Mouse (Mus musculus) lung, embryonic 14.5 days (tissue): ENCODE measurements around the gene Msmp. TPM values are rescaled to one million over a fixed set of nuclear protein-coding genes. Genes with fewer than 3 reads are reported as not detected.

Source experiments
- ATAC-seq: fragments of 200-750 bp; cut with Nextera tagmentation; 2 replicates; pipeline ENCODE4 v1.8.0; 2017; ENCODE audit warnings: mild to moderate bottlenecking, moderate TSS enrichment, moderate library complexity; ENCODE audit not compliant: insufficient read depth
- DNase-seq: peaks from one replicate; pipeline ENCODE4 v3.0.0-alpha.2; 2015
- H3K27ac ChIP-seq: fragments of 300-500 bp; sonication (generic); 2 replicates; pipeline ENCODE4 v1.5.1; 2014; ENCODE audit warnings: low read depth, mild to moderate bottlenecking, moderate library complexity
- H3K27me3 ChIP-seq: fragments of 300-500 bp; sonication (generic); 2 replicates; pipeline ENCODE4 v1.6.1; 2014; ENCODE audit warnings: low read length, control low read depth; ENCODE audit not compliant: insufficient read depth
- H3K36me3 ChIP-seq: fragments of 300-500 bp; sonication (generic); 2 replicates; pipeline ENCODE4 v1.6.1; 2014; ENCODE audit warnings: control low read depth; ENCODE audit not compliant: insufficient read depth
- H3K4me1 ChIP-seq: fragments of 300-500 bp; sonication (generic); 2 replicates; pipeline ENCODE4 v1.6.1; 2014; ENCODE audit warnings: antibody characterized with exemption, control low read depth; ENCODE audit not compliant: insufficient read depth
- H3K4me2 ChIP-seq: fragments of 300-500 bp; sonication (generic); 2 replicates; pipeline ENCODE4 v1.6.1; 2014; ENCODE audit warnings: mild to moderate bottlenecking
- H3K4me3 ChIP-seq: fragments of 300-500 bp; sonication (generic); 2 replicates; pipeline ENCODE4 v1.5.1; 2014; ENCODE audit warnings: low read depth, low read length
- H3K9ac ChIP-seq: fragments of 300-500 bp; sonication (generic); 2 replicates; pipeline ENCODE4 v1.6.1; 2014
- H3K9me3 ChIP-seq: fragments of 300-500 bp; sonication (generic); 2 replicates; pipeline ENCODE4 v1.6.1; 2016; ENCODE audit warnings: low read depth, low read length, control low read depth
- CTCF ChIP-seq: IDR thresholded peaks from 2 replicates; pipeline ENCODE4 v1.5.1; 2016; ENCODE audit warnings: antibody characterized with exemption, low read depth
- WGBS: fragments of 180-500 bp; shearing (Covaris S2); extraction: QIAGEN DNeasy Blood & Tissue Kit; methylation state at CpG from one replicate; pipeline ENCODE4 v1.1.7; 2014; 5-methylcytosine and 5-hydroxymethylcytosine counted together
- polyA plus RNA-seq: library from polyadenylated mRNA; unstranded; fragments of >200 nt; fragmentation: Nextera tagmentation; extraction: Ambion mirVana; gene quantifications from 2 replicates; pipeline ENCODE4 v1.2.1, GENCODE M21; 2014

Gene Msmp
- polyA plus RNA-seq, 1 experiment from 2014 or later, result not detected

DNA sequence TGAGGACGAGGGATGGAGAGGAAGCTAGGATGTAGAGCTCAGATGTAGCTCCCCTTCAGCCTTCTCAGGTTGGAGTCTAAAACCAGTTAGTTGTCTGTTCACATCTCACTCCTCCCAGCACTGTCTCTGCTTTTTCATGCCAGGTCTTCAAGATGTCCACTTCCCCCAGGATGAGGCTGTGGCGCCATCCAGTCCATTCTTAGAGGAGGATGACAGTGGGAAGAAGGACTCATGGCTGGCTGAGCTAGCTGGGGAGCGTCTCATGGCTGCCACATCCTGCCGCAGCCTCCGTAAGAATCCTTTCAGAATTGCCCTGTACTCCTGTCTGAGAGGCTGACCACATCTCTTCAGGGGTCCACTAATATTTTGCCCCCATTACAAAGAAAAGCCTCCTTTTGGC, 3.6 kb downstream of the Msmp start:
- WGBS, result 94% methylated on average over 5 of the region's 5 CpGs
- peaks cover 15% of the 10 kb centered on the region; the same call in 1 of the 2 replicates for H3K4me1 ChIP-seq
- no peaks in the 10 kb centered on the region for H3K27me3 ChIP-seq
- no peak overlapping the region for H3K9ac ChIP-seq
- DNase-seq (no peak), ATAC-seq (no peak)
- H3K27ac ChIP-seq, result no peak overlapping the region
- no peaks in the 10 kb centered on the region for H3K9me3 ChIP-seq
- H3K4me2 ChIP-seq, result no peak overlapping the region
- peaks cover 49% of the 10 kb centered on the region for H3K36me3 ChIP-seq
- H3K4me3 ChIP-seq, result no peak overlapping the region
- TF ChIP-seq CTCF, result no peak

DNA sequence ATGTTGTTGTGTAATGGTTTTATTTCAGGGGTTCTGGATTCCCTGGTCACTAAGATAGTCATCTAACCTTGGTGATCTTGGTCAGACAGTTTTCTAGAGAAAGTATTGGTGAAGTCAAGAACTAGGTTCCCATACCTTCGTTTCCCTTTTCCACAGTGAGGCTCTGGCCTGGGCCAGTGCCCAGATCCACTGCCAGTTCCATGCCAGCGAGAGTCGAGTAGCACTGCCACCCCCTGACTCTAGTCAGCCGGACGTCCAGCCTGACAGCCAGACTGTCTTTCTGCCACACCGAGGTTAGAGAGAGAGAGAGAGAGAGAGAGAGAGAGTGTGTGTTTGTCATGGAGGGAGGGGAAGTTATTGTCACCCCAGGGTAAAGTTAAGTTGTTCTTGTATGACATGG, 4.6 kb downstream of the Msmp start:
- H3K4me1 ChIP-seq, result peaks cover 15% of the 10 kb centered on the region; the same call in 1 of the 2 replicates
- H3K9ac ChIP-seq, result peak overlapping the region; percentile 77
- no peak for ATAC-seq
- H3K27me3 ChIP-seq, result no peaks in the 10 kb centered on the region
- H3K27ac ChIP-seq, result no peak overlapping the region
- no peak for TF ChIP-seq CTCF
- peak overlapping the region; percentile 76 for H3K4me3 ChIP-seq
- no peaks in the 10 kb centered on the region for H3K9me3 ChIP-seq
- no peak for DNase-seq
- peak overlapping the region; percentile 79 for H3K4me2 ChIP-seq
- 84% methylated on average over 6 of the region's 6 CpGs for WGBS
- peaks cover 46% of the 10 kb centered on the region for H3K36me3 ChIP-seq

DNA sequence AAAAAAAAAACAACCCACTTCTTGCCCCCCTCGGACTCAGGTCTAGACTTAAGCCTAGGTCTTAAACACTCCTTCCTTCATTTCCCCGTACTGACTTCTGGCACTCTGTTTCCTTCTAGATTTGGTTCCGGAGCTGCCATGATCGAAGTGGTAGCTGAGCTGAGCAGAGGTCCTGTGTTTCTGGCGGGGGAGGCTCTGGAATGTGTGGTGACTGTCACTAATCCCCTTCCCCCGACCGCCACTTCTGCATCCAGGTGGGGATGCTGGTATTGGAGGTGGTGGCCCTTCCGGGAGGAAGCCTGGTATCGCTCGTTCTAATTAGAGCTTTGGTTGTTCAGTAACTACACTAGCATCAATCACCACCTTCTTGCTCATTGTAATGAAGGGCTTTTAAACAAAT, 5.0 kb downstream of the Msmp start:
- Histone ChIP-seq H3K4me2 (peak overlapping the region; percentile 79), H3K27ac (peak overlapping the region; percentile 86; the same call in 1 of the 2 replicates), H3K36me3 (peaks cover 41% of the 10 kb centered on the region), H3K4me1 (peaks cover 15% of the 10 kb centered on the region; the same call in 1 of the 2 replicates), H3K27me3 (no peaks in the 10 kb centered on the region), H3K9me3 (no peaks in the 10 kb centered on the region), H3K9ac (peak overlapping the region; percentile 77), H3K4me3 (peak overlapping the region; percentile 76)
- ATAC-seq, result no peak
- no peak for DNase-seq
- TF ChIP-seq CTCF, result no peak
- WGBS, result 6% methylated on average over 10 of the region's 10 CpGs

DNA sequence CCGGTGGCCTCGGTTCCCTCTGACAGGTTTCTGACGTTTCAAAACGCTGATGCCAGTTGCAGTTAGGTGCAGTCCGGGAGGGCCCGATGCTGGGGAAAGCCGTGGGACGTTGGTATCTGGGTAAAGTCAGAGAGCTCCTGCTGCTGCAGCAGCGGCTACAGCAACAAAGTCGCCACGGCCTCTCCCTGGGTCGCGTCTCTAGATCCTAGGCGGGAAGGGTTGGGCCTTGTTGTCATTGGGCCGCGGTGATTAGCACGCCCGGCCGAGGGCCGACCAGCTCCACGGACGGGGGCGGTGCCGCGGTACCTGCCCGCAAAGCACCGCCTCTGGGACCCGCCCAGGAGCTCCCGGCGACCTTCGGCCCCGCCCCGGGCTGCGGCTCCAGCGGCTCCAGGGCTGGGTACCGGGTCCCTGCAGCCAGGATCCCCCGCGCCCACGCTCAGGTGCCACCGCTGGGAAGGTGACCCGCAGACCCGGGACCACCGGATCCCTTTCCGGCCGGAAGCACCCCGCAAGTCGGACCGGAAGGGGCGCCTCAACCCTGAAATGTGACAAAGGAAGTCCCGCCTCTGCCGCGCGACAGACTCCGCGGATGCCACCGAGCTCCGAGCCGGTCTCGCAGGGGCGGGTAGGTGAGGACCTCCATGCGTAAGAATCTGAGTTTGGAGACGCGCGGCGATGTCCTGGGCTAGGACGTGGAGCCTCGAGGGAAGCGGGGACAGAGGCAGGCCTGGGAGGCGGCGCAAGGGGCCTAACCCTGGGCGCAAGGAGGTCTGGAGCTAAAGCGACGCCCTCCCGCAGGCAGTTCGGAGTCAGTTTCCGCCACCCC, 5.7 kb downstream of the Msmp start, which contains the start of the genes Rgp1 and Gba2:
TSS of gene Rgp1 (plus strand) at position 340 of the 829 bp plus-strand sequence.
TSS of gene Gba2 (minus strand) at position 498 of the 829 bp plus-strand sequence.
- WGBS, result under 1% methylated on average over 71 of the region's 76 CpGs
- Histone ChIP-seq H3K27ac (peak within 1 kb of the TSS; percentile 86), H3K4me3 (peak within 1 kb of the TSS; percentile 76), H3K4me1 (peaks cover 15% of the 10 kb centered on the region; the same call in 1 of the 2 replicates), H3K4me2 (peak within 1 kb of the TSS; percentile 79), H3K9me3 (no peaks in the 10 kb centered on the region), H3K36me3 (peaks cover 41% of the 10 kb centered on the region), H3K9ac (peak within 1 kb of the TSS; percentile 77), H3K27me3 (no peaks in the 10 kb centered on the region)
- TF ChIP-seq CTCF, result 0 out of 2 replicates have a peak, but pooled peaks have one; percentile 8
- peak; percentile 97 for ATAC-seq
- DNase-seq, result peak; percentile 91

DNA sequence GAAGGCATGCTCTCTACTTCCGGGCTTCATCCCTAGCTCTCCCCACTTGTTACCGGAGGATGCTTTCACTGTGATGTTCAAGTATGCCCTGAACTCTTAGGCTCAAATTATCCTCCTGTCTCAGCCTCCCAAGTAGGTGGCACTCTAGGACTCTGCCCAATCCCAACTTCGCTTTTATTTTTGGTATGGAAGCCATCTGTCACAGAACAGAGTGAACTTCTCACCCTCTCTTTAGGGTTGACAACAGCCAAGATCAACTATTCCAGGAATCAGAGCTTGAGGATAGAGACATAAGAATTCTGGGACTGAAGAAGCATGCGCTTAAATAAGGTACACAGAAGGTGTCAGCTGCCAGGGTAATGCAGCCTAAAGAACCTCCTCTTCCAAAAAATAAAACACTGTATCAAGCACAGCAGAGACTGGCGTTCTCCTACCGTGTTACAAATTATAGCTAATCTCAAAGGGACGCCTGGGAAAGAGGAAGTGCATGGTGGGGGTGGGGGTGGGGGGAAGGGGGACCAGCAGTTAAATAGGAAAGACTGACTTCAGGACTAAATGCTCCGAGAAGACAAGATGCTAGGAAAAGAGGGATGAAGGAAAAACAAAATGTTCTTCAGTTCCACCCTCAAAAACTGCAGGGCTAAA, 6.9 kb downstream of the Msmp start:
- no peaks in the 10 kb centered on the region for H3K27me3 ChIP-seq
- DNase-seq, result no peak
- peak overlapping the region; percentile 77 for H3K9ac ChIP-seq
- TF ChIP-seq CTCF, result no peak
- no peak overlapping the region for H3K27ac ChIP-seq
- H3K36me3 ChIP-seq, result peaks cover 40% of the 10 kb centered on the region
- peak overlapping the region; percentile 76 for H3K4me3 ChIP-seq
- ATAC-seq, result no peak
- no peaks in the 10 kb centered on the region for H3K9me3 ChIP-seq
- WGBS, result 38% methylated on average over 8 of the region's 8 CpGs
- H3K4me1 ChIP-seq, result peaks cover 15% of the 10 kb centered on the region; the same call in 1 of the 2 replicates
- H3K4me2 ChIP-seq, result peak overlapping the region; percentile 79

DNA sequence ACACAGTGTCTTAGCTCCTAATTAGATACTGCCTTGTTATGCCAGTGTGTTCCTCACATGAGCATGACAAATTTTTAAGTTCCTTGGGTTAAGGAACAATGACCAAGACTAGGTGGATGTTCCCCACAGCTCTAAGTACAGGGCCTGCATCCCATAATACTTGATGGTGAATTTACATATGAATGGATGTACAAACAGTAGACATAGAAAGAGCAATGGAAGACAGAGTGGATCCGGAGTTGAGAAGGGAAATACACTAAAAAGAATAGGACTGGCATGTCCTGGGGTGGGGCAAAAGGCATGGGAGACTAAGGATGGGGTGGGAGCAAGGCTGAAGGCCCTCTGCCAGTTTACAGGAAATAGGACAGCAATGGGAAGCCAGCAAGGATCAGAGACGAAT, 8.9 kb downstream of the Msmp start:
- no peaks in the 10 kb centered on the region for H3K27me3 ChIP-seq
- no peak overlapping the region for H3K27ac ChIP-seq
- no peaks in the 10 kb centered on the region for H3K9me3 ChIP-seq
- H3K4me3 ChIP-seq, result no peak overlapping the region
- DNase-seq (no peak), ATAC-seq (no peak)
- no peak overlapping the region for H3K4me2 ChIP-seq
- H3K4me1 ChIP-seq, result peaks cover 15% of the 10 kb centered on the region; the same call in 1 of the 2 replicates
- H3K9ac ChIP-seq, result no peak overlapping the region
- WGBS, result 76% methylated on average over 2 of the region's 2 CpGs
- no peak for TF ChIP-seq CTCF
- peaks cover 40% of the 10 kb centered on the region for H3K36me3 ChIP-seq

DNA sequence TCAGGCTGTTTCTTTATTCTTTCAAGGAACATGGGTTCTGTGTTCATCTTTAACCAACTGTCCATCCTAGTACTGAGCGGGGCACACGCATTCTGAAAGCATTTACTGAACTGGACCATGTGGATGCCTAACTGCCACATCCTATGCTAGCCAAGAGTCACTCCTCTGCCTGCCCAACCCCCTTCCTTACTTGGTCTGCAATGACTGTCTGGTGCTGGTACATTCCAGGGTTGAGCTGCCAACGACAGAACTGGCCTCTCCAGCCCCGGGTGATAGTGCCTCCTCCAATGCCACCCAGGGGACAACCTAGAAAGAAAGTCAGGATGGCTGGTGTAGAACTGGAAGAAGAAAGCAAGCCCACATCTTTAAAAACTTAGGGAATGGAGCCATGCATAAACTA, 10.7 kb downstream of the Msmp start:
- no peak for TF ChIP-seq CTCF
- ATAC-seq, result no peak
- no peak overlapping the region for H3K4me3 ChIP-seq
- peaks cover 9% of the 10 kb centered on the region; the same call in 1 of the 2 replicates for H3K4me1 ChIP-seq
- DNase-seq, result no peak
- H3K9ac ChIP-seq, result no peak overlapping the region
- H3K9me3 ChIP-seq, result no peaks in the 10 kb centered on the region
- 83% methylated on average over 4 of the region's 4 CpGs for WGBS
- H3K27me3 ChIP-seq, result no peaks in the 10 kb centered on the region
- peaks cover 56% of the 10 kb centered on the region for H3K36me3 ChIP-seq
- no peak overlapping the region for H3K27ac ChIP-seq
- H3K4me2 ChIP-seq, result no peak overlapping the region
